20 mouse cellular contexts compared by ENCODE assay signal in the genomic region with DNA sequence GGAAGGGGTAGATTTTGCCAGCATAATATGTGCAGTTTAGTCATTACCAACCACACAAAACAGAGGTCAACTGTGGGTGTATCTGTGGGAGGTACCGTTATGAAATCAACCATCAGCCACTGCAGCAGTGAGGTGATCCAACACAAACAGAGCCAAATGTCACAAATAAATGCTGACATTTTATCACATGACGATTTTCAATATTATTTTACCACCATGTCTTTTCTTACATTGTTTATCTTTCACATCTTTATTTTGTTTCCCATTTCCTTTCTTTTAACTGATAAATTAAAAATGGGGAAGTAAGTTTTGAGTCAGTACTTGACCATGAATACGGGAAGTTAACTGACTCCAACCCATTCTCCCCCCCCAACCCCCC.
DNase-seq lines count a peak whose midpoint lies in the region; ATAC-seq and TF ChIP-seq lines count a peak whose summit lies in the region.
"Had no signal": no experiment of that assay in that cellular context is flagged by ENCODE, and none has a peak within 500 bp of the region (broad histone marks: within the 10 kb centered on the region; RNA-seq: fewer than 3 reads in every experiment).

No protein-coding gene starts in this region.

- H3K27me3 ChIP-seq in lung, postnatal 0 days (replicated peaks; ENCODE audit: insufficient read depth, low read length), result no peaks in the 10 kb centered on the region
- H3K27me3 ChIP-seq in splenic B cell, adult 2 months (ENCODE audit: control insufficient read depth, insufficient read depth, low read length, poor library complexity, severe bottlenecking), result no peaks in the 10 kb centered on the region
- 0 out of 2 replicates have a peak, but pooled peaks cover 2% of the 10 kb centered on the region for H3K27me3 ChIP-seq in hindbrain, embryonic 13.5 days
- H3K27me3 ChIP-seq: liver, embryonic 15.5 days; neural tube, embryonic 12.5 days had no signal

- intact Hi-C loops in heart, postnatal 36 days (cut with DNase I), result no loop called here

- TF ChIP-seq EP300 in lung, postnatal 0 days (IDR thresholded peaks at IDR 0.05), result no peak

- no peak for TF ChIP-seq CTCF in lung, postnatal 0 days (IDR thresholded peaks at IDR 0.05)

- no peaks in the 10 kb centered on the region for H3K4me1 ChIP-seq in lung, postnatal 0 days (ENCODE audit: insufficient read depth, low read depth, low read length)
- no peaks in the 10 kb centered on the region for H3K4me1 ChIP-seq in hindbrain, embryonic 13.5 days (replicated peaks)
- H3K4me1 ChIP-seq: liver, embryonic 15.5 days; midbrain, embryonic 10.5 days; neural tube, embryonic 12.5 days had no signal

- H3K9ac ChIP-seq in lung, postnatal 0 days (replicated peaks; ENCODE audit: low read depth), result no peak overlapping the region
- H3K9ac ChIP-seq in hindbrain, embryonic 13.5 days, result no peak overlapping the region
- H3K9ac ChIP-seq: liver, embryonic 15.5 days; neural tube, embryonic 12.5 days had no signal

- H3K4me3 ChIP-seq in lung, postnatal 0 days (ENCODE audit: low read depth, low read length), result no peak overlapping the region
- no peak overlapping the region for H3K4me3 ChIP-seq in hindbrain, embryonic 13.5 days
- H3K4me3 ChIP-seq: liver, embryonic 15.5 days; midbrain, embryonic 10.5 days; neural tube, embryonic 12.5 days had no signal

- peak; percentile 81; the same call in 1 of the 2 replicates for ATAC-seq in lung, postnatal 0 days
- ATAC-seq in hematopoietic stem cell, adult 5-6 weeks (replicated peaks in 1 of 2; ENCODE audit: insufficient read depth in 1 of 2, low FRiP score in 2 of 2, low TSS enrichment in 1 of 2, low read depth in 1 of 2, poor library complexity in 2 of 2, severe bottlenecking in 2 of 2), result peak; percentile 54 to 76
- ATAC-seq in hindbrain, embryonic 13.5 days (ENCODE audit: low FRiP score), result no peak
- ATAC-seq in erythroid progenitor cell, adult 5-6 weeks (replicated peaks; ENCODE audit: low FRiP score, poor library complexity, severe bottlenecking), result no peak
- ATAC-seq: forebrain, embryonic 14.5 days; hindbrain, postnatal 0 days had no signal

- peak; percentile 1 to 15 for DNase-seq in heart, adult 9 months (ENCODE audit: low spot score in 2 of 2)
- DNase-seq in heart, postnatal 36 days, result no peak
- no peak for DNase-seq in lung, postnatal 0 days (ENCODE audit: low spot score)
- no peak for DNase-seq in lung, postnatal 25 days (ENCODE audit: low spot score)
- peak; percentile 31 for DNase-seq in splenic B cell, adult 2 months (ENCODE audit: low read depth, low spot score)
- DNase-seq: cerebellum, adult 11-12 months; cerebellum, postnatal 25 days; heart, postnatal 14 days; kidney, adult 18-20 months; kidney, postnatal 10 days; right cerebral cortex, postnatal 14 days; thymus, postnatal 36 days had no signal

- no peak overlapping the region for H3K4me2 ChIP-seq in lung, postnatal 0 days (replicated peaks; ENCODE audit: low read depth, low read length)
- H3K4me2 ChIP-seq in hindbrain, embryonic 13.5 days, result no peak overlapping the region
- H3K4me2 ChIP-seq: liver, embryonic 15.5 days; neural tube, embryonic 12.5 days had no signal

- H3K36me3 ChIP-seq in lung, postnatal 0 days (ENCODE audit: insufficient read depth, low read length), result no peaks in the 10 kb centered on the region
- no peaks in the 10 kb centered on the region for H3K36me3 ChIP-seq in splenic B cell, adult 2 months (ENCODE audit: control insufficient read depth, insufficient read depth, low read length, poor library complexity, severe bottlenecking)
- H3K36me3 ChIP-seq in hindbrain, embryonic 13.5 days, result no peaks in the 10 kb centered on the region
- H3K36me3 ChIP-seq: liver, embryonic 15.5 days; midbrain, embryonic 10.5 days; neural tube, embryonic 12.5 days had no signal

- no peak overlapping the region for H3K27ac ChIP-seq in lung, postnatal 0 days (ENCODE audit: low read length)
- H3K27ac ChIP-seq in hindbrain, embryonic 13.5 days, result no peak overlapping the region
- H3K27ac ChIP-seq: hindbrain, postnatal 0 days; liver, embryonic 15.5 days; midbrain, embryonic 10.5 days; neural tube, embryonic 12.5 days had no signal

- no peaks in the 10 kb centered on the region for H3K9me3 ChIP-seq in lung, postnatal 0 days (ENCODE audit: low read length)
- no peaks in the 10 kb centered on the region for H3K9me3 ChIP-seq in hindbrain, embryonic 13.5 days
- H3K9me3 ChIP-seq: liver, embryonic 15.5 days; midbrain, embryonic 10.5 days; neural tube, embryonic 12.5 days had no signal

- WGBS in lung, postnatal 0 days, result 37% methylated on average over 3 of the region's 3 CpGs
- 76% methylated on average over 3 of the region's 3 CpGs for WGBS in hindbrain, embryonic 13.5 days

Comparison
In these comparisons a context has a peak if more than half of its experiments do, and no peak if none do; other contexts are left out.
1. DNase-seq: peak in heart, adult 9 months (2 of 2) and splenic B cell, adult 2 months (single experiment); none in heart, postnatal 36 days (0 of 2), lung, postnatal 0 days (single experiment) and lung, postnatal 25 days (single experiment).
2. ATAC-seq: peak in lung, postnatal 0 days (single experiment) and hematopoietic stem cell, adult 5-6 weeks (2 of 2); none in hindbrain, embryonic 13.5 days (single experiment) and erythroid progenitor cell, adult 5-6 weeks (single experiment).